Mouse (Mus musculus): ENCODE measurements around the gene Fbxo2. TPM values are rescaled to one million over a fixed set of nuclear protein-coding genes. Genes with fewer than 3 reads are reported as not detected.
"Not testable (repeated sequence)": the region's sequence is repeated elsewhere in the genome, so short reads cannot be mapped to it uniquely, and the experiment has no call there.

Fbxo2 gene
- total RNA-seq, 2 experiments from 2014 or later, result 0.28 to 0.35 TPM

DNA sequence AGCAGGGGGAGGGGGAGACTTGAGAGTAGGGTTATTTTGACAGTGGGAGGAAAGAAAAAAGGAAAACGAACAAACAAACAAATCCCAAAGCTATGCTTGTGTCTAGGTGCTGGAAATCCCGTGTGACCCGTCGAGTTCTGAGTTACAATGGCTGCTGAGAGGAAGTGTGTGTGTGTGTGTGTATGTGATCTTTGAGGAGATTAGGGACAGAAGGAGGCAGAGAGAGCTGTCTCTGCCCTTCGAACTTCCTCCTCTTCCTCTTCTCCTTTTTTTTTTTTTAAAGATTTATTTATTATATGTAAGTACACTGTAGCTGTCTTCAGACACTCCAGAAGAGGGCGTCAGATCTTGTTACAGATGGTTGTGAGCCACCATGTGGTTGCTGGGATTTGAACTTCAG is 16.2 kb downstream of the Fbxo2 start:
- DNase-seq, result not testable (repeated sequence)

GRCm38 (mm10) chr4:148177716-148178115 is 17.3 kb downstream of the Fbxo2 start:
- no peak for DNase-seq

DNA sequence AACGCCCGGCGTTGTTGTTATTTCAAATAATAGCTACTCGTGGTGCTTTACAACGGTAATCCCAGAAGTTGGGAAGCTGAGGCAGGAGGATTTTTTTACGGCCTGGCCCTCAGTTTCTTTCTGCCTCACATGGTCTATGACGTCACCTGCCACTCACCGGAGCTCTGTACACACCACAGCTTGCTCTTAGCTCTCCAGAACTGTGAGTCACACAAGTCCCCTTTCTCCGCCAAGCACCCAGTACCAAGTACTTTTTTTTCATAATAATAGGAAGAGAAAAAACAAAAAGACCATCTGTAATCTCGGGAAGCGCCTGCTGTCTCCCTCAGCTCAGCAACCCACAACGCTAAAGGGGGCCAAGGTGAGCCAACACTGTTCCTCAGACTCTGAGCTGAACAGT is 21.1 kb downstream of the Fbxo2 start:
- DNase-seq, result no peak

DNA sequence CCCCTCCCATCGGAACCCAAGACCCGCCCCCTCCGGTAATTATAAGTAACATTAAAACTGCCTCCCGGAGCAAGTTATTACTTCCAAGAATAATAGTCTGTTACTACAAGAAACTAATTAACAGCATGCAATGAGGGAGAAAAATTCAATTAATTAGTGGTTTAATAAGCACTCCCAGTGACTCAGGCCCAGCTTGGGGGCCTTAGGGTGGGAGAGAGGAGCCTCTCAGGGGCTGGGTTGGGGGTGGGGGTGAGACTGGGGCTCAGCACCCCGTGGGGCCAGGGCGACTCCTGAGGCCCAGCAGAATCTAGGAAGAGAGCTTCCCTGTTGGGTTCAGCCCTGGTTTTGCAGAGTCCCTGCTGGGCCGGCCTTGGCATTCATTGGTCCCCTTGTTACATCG is 21.9 kb downstream of the Fbxo2 start:
- no peak for DNase-seq

- DNase-seq, result no peak
These were observed 24.1 kb downstream of the Fbxo2 start for GRCm38 (mm10) chr4:148184564-148184963.

GRCm38 (mm10) chr4:148185819-148186218 is 25.4 kb downstream of the Fbxo2 start:
- DNase-seq, result no peak

DNA sequence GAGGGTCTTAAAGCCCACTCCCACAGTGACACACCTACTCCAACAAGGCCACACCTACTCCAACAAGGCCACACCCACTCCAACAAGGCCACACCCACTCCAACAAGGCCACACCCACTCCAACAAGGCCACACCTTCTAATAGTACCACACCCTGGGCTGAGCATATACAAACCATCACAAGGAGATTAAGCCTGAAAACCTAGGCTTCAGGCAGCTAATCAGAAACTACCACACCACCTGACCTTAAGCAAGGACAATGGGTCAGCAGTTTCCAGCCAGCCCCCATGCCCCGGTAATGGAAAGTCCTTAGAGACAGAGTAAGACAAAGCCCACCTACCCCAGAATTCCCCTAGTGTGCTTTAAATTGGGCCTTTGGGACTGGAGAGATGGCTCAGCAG is 28.3 kb downstream of the Fbxo2 start:
- not testable (repeated sequence) for DNase-seq

GRCm38 (mm10) chr4:148192707-148193245 is 32.4 kb downstream of the Fbxo2 start:
- DNase-seq, result no peak

DNA sequence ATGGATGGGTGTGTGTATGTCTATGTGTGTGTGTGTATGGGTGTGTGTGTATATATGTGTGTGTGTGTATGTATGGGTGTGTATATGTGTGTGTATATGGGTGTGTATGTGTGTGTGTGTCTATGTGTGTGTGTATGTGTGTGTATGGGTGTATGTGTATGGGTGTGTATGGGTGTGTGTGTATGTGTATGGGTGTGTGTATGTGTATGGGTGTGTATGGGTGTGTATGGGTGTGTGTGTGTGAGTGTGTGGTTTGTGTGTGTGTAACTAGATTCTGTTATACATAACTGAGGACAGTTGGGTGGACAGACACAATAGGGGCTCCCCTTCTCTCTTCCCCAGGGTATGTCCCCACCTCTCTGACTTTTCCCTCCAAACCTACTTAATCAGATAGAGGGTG is 34.0 kb downstream of the Fbxo2 start:
- no peak for DNase-seq

- no peak for DNase-seq
These were observed 38.3 kb downstream of the Fbxo2 start for GRCm38 (mm10) chr4:148198721-148199120.

- DNase-seq, result no peak
These were observed 43.1 kb downstream of the Fbxo2 start for GRCm38 (mm10) chr4:148203557-148203956.

GRCm38 (mm10) chr4:148204061-148204872 is 43.8 kb downstream of the Fbxo2 start:
- DNase-seq, result no peak

DNA sequence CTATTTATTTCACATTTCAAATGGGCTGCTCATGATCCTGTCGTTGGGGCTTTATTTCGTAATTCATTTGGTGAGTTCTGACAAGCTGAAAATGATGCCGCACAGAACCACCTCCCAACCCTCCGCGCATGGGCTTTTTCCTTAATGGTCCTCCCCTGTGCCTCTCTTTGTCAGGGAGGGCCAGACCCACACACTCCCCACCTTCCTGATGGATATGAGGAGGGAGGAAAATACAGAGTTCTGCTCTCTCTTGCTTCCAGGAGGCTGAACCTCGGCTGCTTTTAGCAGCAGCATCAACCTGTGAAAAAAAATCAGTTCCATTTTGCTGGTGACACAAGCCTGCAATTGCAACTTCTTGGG is 44.4 kb downstream of the Fbxo2 start:
- DNase-seq, result no peak

- no peak for DNase-seq
These were observed 54.2 kb downstream of the Fbxo2 start for GRCm38 (mm10) chr4:148214460-148215136.

- no peak for DNase-seq
These were observed 55.0 kb downstream of the Fbxo2 start for GRCm38 (mm10) chr4:148215264-148215900.

Small RNAs within 50 kb of the gene (microRNA-seq; reads per million reads assigned to microRNA genes)
- 0 to 0.81 reads per million in 2 experiments for gene Mir7022

Other genes starting within 250 kb of the Fbxo2 start
- 10 to 100 TPM; 61.0 to 65.3 TPM for gene Plod1, start 223.9 kb upstream of the Fbxo2 start, total RNA-seq (2021)
- 10 to 100 TPM; 38.1 to 43.1 TPM for gene 2510039O18Rik, start 219.7 kb upstream of the Fbxo2 start, total RNA-seq (2021)
- gene Nppb, start 174.8 kb upstream of the Fbxo2 start, total RNA-seq (2021), result 100 to 1,000 TPM; 170 to 310 TPM
- 1,000 to 10,000 TPM; 1,365 to 1,908 TPM for gene Nppa, start 159.9 kb upstream of the Fbxo2 start, total RNA-seq (2021)
- 1 to 10 TPM; 7.8 to 8.0 TPM for gene Clcn6, start 121.8 kb upstream of the Fbxo2 start, total RNA-seq (2021)
- 10 to 100 TPM in 1 of 2 experiments, 1 to 10 TPM in 1; 7.9 to 10.7 TPM for gene Mthfr, start 121.5 kb upstream of the Fbxo2 start, total RNA-seq (2021)
- 10 to 100 TPM; 47.8 to 50.4 TPM for gene Agtrap, start 72.6 kb upstream of the Fbxo2 start, total RNA-seq (2021)
- 10 to 100 TPM; 12.2 to 14.5 TPM for gene Mad2l2, start 30.2 kb upstream of the Fbxo2 start, total RNA-seq (2021)
- under 1 TPM; 0.07 to 0.08 TPM for gene Draxin, start 29.9 kb upstream of the Fbxo2 start, total RNA-seq (2021)
- 10 to 100 TPM; 41.0 to 42.1 TPM for gene Fbxo6, start 8.5 kb upstream of the Fbxo2 start, total RNA-seq (2021)
- gene Fbxo44, start 139 bp upstream of the Fbxo2 start, total RNA-seq (2021), result 10 to 100 TPM; 22.8 to 23.0 TPM
- not detected for gene Disp3, start 127.3 kb downstream of the Fbxo2 start, total RNA-seq (2021)

Measured in heart, adult 18-20 months (tissue).